Mouse (Mus musculus) thymus, postnatal 4 days (tissue): ENCODE results near the gene Sdhd.

Experiments
- DNase-seq: peaks from one replicate; pipeline ENCODE4 v3.0.0; 2021

Gene Sdhd

DNA sequence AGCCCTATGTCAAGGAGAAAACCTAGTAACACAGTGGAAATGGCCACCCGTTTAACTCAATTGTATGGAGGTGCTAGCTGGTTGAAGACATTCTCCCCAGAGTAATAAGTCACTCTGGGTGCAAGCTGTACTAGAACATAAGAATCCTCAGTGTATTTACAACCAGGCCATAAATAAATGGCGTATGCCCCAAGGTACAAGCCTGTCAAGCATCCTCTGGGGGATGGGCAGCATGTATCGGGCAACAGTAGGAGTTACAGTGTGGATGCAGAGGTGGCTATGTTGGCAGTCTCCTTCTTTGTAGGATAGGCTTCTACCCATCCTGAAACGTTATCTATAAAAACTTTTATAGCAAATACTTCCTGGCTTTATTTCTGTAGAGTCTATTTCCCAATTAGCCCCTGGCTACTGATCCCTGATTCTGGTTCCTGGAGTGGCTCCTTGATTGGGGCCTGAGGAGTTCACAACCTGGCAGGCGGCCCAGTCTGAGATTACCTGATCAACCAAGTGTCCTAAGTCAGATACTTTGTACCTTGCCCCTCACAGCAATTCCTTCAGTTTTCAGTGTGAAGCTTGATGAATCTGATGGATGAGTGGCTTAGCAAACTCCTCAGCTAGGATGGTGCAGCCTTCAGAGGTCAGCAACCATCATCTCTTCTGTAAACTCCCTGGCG is 18.3 kb downstream of the Sdhd start:
- DNase-seq = no peak

DNA sequence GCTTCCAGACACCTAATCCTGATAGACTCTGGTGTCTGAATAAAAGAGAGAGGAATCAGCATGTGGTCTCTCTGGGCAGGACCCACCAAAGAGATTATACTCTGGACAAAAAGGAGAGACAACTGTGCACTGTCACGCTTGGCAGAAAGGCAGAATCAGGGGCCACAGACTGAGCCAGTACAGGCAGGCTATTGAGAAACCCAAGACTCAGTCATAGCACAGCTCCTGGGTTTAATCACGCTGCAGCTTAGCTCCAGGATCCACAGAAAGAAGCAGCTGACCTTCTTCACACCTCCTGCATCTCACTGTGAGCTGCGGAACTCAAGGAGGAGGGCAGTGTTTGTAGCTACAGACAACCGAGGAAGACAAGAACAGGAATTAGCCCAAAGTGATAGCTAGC is 23.2 kb downstream of the Sdhd start:
- no peak for DNase-seq

- DNase-seq = no peak
Measured at GRCm38 (mm10) chr9:50569599-50570525, 33.8 kb downstream of the Sdhd start.

GRCm38 (mm10) chr9:50567881-50568280 is 35.7 kb downstream of the Sdhd start:
- no peak for DNase-seq

GRCm38 (mm10) chr9:50567372-50567771 is 36.2 kb downstream of the Sdhd start:
- no peak for DNase-seq

DNA sequence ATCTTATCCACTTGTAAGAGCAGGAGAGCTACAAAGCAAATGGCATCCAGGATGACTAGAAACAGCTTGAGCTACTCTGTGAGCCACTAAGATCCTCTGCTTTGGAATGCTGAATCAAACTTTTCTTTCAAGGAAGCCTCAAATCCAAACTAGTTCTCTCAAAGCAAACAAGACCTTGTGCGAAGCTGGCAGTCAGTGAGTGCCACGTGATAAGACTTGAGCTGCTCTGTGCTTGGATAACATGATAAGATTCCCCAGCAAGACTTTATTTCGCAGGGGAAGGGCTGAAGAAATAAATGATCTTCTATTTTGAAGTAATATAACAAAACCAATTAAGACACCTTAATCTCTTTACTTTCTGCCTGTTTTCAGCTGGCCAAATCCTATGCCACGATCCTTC is 37.7 kb downstream of the Sdhd start:
- no peak for DNase-seq

DNA sequence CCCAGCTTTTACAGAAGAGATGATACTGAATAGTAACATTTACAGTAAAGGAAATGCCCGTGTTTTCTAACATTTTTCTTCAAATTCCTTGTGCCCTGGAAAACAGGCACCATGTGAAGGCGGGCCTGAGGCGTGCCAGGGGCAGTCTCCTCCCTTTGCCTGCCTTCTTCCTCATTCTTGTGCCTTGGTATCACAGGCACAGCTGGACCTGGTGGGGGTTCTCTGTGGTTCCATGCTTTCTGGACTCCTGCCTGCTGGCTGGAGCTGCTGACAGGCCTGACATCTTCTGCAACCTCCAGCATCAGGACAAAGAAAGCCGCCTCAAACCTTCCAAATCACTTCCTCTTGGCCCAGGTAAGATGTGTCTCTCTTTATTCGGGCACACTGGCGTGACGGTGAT is 38.4 kb downstream of the Sdhd start:
- no peak for DNase-seq

DNA sequence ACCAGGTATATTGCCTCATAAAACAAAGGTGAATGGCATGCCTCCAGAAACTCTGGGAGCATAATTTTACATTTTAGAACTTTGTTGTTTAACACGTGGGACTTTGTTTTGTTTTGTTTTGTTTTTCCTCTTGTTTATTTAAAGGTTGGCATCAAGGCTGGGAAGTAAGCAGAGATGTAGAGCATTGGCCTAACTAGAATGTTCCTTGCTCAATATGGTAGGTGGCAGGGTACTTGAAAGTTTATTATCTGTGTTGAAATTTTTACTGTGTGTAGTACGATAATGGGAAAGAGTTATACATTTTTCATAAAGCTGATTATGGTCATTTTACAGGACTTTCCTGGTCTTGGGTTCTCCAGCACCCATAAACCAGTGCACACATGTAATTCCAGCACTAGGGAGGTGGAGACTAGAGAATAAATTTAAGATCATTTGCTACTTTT is 41.7 kb downstream of the Sdhd start:
- DNase-seq = no peak

DNA sequence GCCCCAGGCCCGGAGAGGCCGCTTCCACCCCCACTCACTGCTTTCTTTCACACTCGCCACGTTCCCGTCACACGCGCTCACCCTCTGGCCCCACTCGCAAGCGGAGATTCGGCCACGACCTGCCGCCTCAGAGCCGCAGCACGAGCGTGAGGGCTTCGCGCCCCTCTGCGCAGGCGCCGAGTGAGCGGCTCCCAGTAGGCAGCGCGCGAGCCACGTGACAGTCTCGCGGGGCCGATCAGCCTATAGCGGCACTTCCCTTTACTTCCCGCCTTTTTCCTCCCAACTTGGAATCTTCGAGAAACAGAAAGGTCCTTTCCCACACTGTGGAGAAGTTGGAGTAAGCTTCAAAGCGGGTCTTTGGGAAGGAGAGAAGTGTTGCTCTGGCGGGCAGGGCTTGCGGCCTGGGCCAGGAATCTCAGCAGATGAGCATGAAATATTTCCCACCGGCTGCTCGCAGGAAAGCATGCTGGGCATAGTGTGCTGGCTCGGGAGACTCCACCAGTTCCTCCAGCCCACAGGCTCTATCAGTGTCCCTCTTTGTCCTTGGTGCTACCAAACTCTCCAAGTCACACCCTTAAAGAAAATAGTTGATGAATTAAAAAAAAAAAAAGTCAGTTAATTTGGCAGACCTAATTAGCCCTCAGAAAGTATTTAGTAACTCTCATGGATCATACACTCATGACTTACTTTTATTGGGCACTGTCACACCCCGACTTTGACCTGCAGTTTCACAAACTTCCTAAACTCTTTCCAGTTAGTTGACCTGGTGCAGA is 42.3 kb downstream of the Sdhd start, which contains the start of gene Tex12:
Gene Tex12, minus strand, starts transcription at position 181 of the 773 bp plus-strand sequence.
- no peak for DNase-seq

- DNase-seq = no peak
Measured at GRCm38 (mm10) chr9:50555094-50555446, 48.5 kb downstream of the Sdhd start, which contains the start of gene Bco2. Gene Bco2, minus strand, starts transcription at chr9:50555181.

DNA sequence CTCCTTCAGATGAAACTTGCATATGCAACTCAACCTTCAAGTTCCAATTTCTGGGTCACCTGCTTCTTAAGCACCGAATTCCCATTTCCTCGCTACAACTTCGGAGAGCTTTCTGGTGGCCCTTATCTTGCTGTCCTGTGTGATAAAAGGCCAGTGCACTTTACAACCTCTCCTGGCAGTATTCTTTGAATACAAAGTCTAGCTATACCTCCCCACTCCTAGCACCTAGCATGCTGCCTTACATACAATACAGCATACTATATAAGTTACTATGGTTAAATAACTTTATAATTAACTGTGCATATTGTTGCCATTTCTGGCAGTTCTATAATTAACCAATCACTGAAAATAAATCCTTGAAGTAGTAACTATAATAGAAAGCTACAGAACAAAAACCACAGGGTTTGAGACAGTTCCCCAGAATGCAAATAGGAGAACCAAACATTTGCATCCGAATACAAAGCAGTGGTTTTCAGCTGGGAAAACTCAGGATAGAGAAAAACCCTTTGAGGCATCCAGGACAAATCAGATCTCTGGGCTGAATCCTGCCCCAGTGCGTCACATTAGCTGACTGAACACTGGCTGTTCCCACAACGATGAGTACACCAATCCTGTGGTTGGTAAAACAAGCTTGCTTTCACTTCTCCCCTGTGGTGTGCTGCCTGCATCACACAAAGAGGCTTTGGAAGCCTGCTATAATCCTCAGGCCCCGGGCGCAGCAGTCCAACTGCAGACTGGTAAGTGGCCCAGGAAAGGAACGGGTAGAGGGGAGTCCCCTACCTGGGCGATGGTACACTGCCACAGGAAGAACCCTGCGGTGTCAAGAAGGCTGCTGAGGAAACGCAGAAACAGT is 49.1 kb downstream of the Sdhd start, which contains the start of gene Il18:
Gene Il18, plus strand, starts transcription at position 587 of the 853 bp plus-strand sequence.
- peak; percentile 50 for DNase-seq

- DNase-seq = no peak
Measured at GRCm38 (mm10) chr9:50553547-50553946, 50.1 kb downstream of the Sdhd start.

GRCm38 (mm10) chr9:50552206-50552605 is 51.4 kb downstream of the Sdhd start:
- DNase-seq = no peak

DNA sequence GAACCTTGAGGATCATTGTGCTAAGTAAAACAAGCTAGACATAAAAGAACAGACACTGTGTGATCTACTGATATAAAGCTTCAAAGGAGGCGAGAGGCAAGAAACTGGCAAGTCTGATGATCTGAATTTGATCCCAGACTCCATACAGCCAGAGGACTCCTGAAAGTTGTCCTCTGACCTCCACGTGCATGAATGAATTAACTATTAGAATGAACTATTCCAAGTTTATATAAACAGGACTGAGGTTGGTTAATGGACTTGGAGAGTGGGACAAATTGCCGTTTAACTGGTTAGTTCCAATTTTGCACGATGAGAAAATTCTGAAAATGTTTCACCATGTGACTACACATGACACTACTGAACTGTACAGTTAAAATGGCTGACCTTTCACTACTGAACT is 54.7 kb downstream of the Sdhd start:
- DNase-seq = no peak

- DNase-seq = peak; percentile 45
Measured at GRCm38 (mm10) chr9:50547859-50548478, 55.6 kb downstream of the Sdhd start.
